Mouse (Mus musculus) cortical plate, adult 2 months (tissue): ENCODE results near the gene Sall4.

Source experiments
- CTCF ChIP-seq: fragments of 200-500 bp; IDR thresholded peaks from 2 replicates; pipeline ENCODE4 v1.5.1; 2011; ENCODE audit warnings: mild to moderate bottlenecking, control low read depth, low read length; ENCODE audit not compliant: insufficient read depth; ENCODE audit errors: extremely low read depth
- POLR2A ChIP-seq: fragments of 200-500 bp; IDR thresholded peaks from 2 replicates; pipeline ENCODE4 v1.6.1; 2011; ENCODE audit warnings: mild to moderate bottlenecking, low read length, control low read depth; ENCODE audit not compliant: insufficient read depth; ENCODE audit errors: extremely low read depth

DNA sequence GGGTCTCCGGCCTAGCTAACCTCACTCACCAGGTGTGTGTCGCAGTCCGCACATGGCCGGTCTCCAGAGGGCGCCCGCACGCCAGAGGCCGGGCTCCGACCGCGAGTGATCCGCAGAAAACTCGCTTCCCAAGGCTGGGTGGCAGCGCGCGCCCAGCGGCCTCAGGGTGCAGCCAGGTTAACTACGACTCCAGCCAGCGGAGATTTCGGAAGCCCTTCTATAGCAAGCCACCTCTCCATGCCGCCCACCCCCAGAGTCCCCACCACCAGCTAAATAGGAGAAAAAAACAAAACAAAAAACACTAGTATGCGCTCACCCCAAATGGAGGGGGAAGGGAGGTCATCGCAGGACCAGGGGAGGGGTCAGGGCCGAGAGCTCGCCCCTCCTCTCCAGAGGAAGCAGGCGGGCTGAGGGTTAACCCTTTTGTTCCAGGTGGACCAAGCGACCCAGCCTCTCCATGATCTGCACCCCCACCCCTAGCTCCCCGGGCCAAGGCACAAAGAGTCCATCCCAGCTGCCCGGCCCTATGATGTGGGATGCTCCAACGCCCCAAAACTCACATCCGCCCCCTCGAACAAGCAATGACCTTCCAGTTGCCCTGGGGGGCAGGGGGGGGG, 2.6 kb downstream of the Sall4 start:
- TF ChIP-seq POLR2A (no peak), CTCF (0 out of 2 replicates have a peak, but pooled peaks have one; percentile 20)
